Mouse (Mus musculus) C2C12 (cell line): ENCODE data around the gene Taf10. TPM values are rescaled to one million over a fixed set of nuclear protein-coding genes. Genes with fewer than 3 reads are reported as not detected.

Experiments
- H3K27me3 ChIP-seq: one replicate; pipeline ENCODE4 v1.6.1; 2011; ENCODE audit not compliant: control insufficient read depth, insufficient read depth, insufficient read length
- H3K36me3 ChIP-seq: one replicate; pipeline ENCODE4 v1.6.1; 2011; ENCODE audit not compliant: control insufficient read depth, insufficient read depth
- H3K4me3 ChIP-seq: one replicate; pipeline ENCODE4 v1.5.1; 2011; ENCODE audit warnings: mild to moderate bottlenecking, control low read depth; ENCODE audit not compliant: poor library complexity, insufficient read depth, severe bottlenecking
- H3K79me2 ChIP-seq: one replicate; pipeline ENCODE4 v1.6.1; 2011; ENCODE audit not compliant: control insufficient read depth, insufficient read depth
- H3K79me3 ChIP-seq: one replicate; pipeline ENCODE4 v1.6.1; 2011; ENCODE audit warnings: low read depth, control low read depth
- H3ac ChIP-seq: one replicate; pipeline ENCODE3; 2011; ENCODE audit warnings: low read depth; ENCODE audit not compliant: control insufficient read depth, insufficient read length
- CEBPB ChIP-seq: IDR thresholded peaks from one replicate; pipeline ENCODE4 v1.6.1; 2011; ENCODE audit warnings: low read depth, mild to moderate bottlenecking, control low read depth, moderate library complexity
- CTCF ChIP-seq: IDR thresholded peaks from one replicate; pipeline ENCODE4 v1.5.1; 2011; ENCODE audit not compliant: control insufficient read depth, insufficient read depth, insufficient read length
- FOSL1 ChIP-seq: IDR thresholded peaks from one replicate; pipeline ENCODE4 v1.8.0; 2011; ENCODE audit warnings: mild to moderate bottlenecking, low read length; ENCODE audit not compliant: poor library complexity, insufficient read depth, severe bottlenecking
- MAX ChIP-seq: IDR thresholded peaks from one replicate; pipeline ENCODE4 v1.6.1; 2011; ENCODE audit warnings: mild to moderate bottlenecking, control low read depth
- MYOD1 ChIP-seq: IDR thresholded peaks from one replicate; pipeline ENCODE4 v1.6.1; 2011; ENCODE audit warnings: low read depth; ENCODE audit not compliant: control insufficient read depth, insufficient read length
- MYOG ChIP-seq: IDR thresholded peaks from one replicate; pipeline ENCODE4 v1.6.1; 2011; ENCODE audit not compliant: control insufficient read depth, insufficient read length; ENCODE audit errors: extremely low read depth
- USF1 ChIP-seq: IDR thresholded peaks from one replicate; pipeline ENCODE4 v1.6.1; 2011; ENCODE audit warnings: low read depth, mild to moderate bottlenecking, control low read depth, moderate library complexity
- polyA plus RNA-seq: library from polyadenylated mRNA; unstranded; fragments of >200 nt; fragmentation: generic; extraction: Trizol; gene quantifications from one replicate; pipeline ENCODE4 v1.2.1, GENCODE M21; 2012; ENCODE audit warnings: missing spikeins

The Taf10 gene
- polyA plus RNA-seq, 1 experiment = 327 TPM

GRCm38 (mm10) chr7:105784556-105784955 lies 40.4 kb upstream of the Taf10 start:
- no peaks in the 10 kb centered on the region for H3K79me2 ChIP-seq
- H3K36me3 ChIP-seq = no peaks in the 10 kb centered on the region
- TF ChIP-seq FOSL1 (no peak), MYOD1 (no peak), MYOG (no peak), CEBPB (no peak), MAX (no peak)
- H3K27me3 ChIP-seq = peaks cover 6% of the 10 kb centered on the region
- H3ac ChIP-seq = no peak overlapping the region
- H3K79me3 ChIP-seq = no peaks in the 10 kb centered on the region
- H3K4me3 ChIP-seq = no peak overlapping the region

DNA sequence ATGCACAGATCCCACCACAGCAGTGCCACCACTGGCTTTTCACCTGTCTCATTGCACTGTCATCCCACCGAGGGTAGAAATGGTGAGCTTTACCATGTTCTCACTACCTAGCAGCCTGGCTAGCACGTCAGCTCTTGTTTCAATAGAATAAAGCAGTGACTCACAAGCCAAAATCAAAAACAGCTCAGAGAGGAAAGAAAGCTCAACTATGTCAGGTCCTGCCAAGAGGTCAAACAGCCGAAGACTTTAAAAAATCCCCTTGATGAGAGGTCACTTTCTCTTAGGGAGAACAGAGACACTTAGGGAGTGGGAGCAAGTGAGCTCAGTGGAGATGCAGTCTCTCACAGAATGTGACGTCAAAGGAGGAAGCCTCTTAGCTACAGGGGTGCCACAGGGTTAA lies 39.7 kb upstream of the Taf10 start:
- no peaks in the 10 kb centered on the region for H3K79me3 ChIP-seq
- TF ChIP-seq MYOG (no peak), CTCF (no peak), FOSL1 (no peak), MYOD1 (no peak), MAX (no peak), USF1 (no peak), CEBPB (no peak)
- H3K36me3 ChIP-seq = no peaks in the 10 kb centered on the region
- no peak overlapping the region for H3K4me3 ChIP-seq
- peaks cover 6% of the 10 kb centered on the region for H3K27me3 ChIP-seq
- no peaks in the 10 kb centered on the region for H3K79me2 ChIP-seq
- H3ac ChIP-seq = no peak overlapping the region

DNA sequence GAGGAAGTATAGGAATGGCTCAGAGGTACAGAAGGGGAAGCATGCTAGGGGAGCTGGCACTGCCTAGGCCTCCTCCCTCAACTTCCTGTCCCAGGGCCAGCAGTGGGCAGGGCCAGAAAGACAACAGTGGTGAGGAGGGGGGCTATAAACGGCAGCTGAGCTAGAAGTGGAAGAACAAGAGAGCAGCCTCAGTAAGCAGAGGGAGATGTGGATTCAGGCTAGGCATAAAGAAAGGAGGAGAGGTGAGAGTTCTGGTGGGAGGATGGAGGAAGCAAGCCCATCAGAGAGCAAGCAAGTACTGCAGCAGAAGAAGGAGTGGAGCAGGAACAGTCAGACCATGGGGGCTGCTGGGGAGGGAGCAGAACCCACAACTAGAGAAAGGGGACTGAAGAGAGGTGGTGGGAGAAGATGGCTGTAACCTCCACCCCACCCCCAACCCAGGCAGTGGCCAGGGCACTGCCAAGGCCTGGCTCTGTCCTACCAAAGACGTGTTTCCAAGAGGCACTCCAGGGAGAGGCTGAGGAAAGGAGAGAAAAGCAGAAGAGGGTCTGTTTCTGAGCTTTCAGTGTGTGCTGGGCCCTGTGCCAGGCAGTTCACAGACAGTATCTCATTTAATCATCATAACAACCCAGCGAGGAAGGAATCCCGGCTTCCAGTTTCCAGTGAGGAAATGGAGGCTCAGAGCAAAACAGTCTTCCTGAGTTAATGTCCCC lies 34.5 kb upstream of the Taf10 start:
- no peak overlapping the region for H3K4me3 ChIP-seq
- TF ChIP-seq MYOD1 (no peak), MAX (no peak), CEBPB (no peak), USF1 (no peak)

GRCm38 (mm10) chr7:105777797-105778552 lies 33.8 kb upstream of the Taf10 start:
- Histone ChIP-seq H3K27me3 (peaks cover 3% of the 10 kb centered on the region), H3ac (peak overlapping the region; percentile 4), H3K4me3 (no peak overlapping the region), H3K36me3 (no peaks in the 10 kb centered on the region), H3K79me3 (no peaks in the 10 kb centered on the region), H3K79me2 (no peaks in the 10 kb centered on the region)
- TF ChIP-seq MAX (peak; percentile 94), MYOG (no peak), MYOD1 (peak; percentile 91), CTCF (no peak)

More for the DNA sequence above, 34.5 kb upstream of the Taf10 start:
- Histone ChIP-seq H3K36me3 (no peaks in the 10 kb centered on the region), H3K79me3 (no peaks in the 10 kb centered on the region), H3ac (no peak overlapping the region), H3K27me3 (peaks cover 3% of the 10 kb centered on the region), H3K79me2 (no peaks in the 10 kb centered on the region)

DNA sequence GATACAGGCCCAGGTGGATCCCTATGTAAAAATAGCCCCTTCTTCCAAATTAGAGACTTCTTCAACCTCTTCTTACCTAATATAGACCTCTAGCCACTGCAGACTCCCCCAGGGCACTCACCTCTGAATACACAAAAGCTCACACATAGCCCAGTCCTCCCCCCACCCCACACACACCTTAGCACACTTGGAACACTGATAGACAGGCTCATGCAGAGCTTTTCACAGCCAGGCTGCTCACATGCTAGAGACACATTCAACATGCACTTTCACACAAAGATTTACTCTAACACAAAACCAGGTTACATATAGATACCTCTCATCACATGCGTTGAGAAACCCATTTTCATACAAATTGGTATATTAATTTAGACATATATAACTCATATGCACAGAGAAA lies 33.2 kb upstream of the Taf10 start:
- TF ChIP-seq CTCF = no peak
- no peak for TF ChIP-seq MYOG
- TF ChIP-seq MAX = no peak
- TF ChIP-seq USF1 = no peak
- no peak for TF ChIP-seq FOSL1
- TF ChIP-seq MYOD1 = no peak
- TF ChIP-seq CEBPB = no peak
- Histone ChIP-seq H3K27me3 (peaks cover 3% of the 10 kb centered on the region), H3K79me2 (no peaks in the 10 kb centered on the region), H3ac (no peak overlapping the region), H3K79me3 (no peaks in the 10 kb centered on the region), H3K4me3 (no peak overlapping the region), H3K36me3 (no peaks in the 10 kb centered on the region)

DNA sequence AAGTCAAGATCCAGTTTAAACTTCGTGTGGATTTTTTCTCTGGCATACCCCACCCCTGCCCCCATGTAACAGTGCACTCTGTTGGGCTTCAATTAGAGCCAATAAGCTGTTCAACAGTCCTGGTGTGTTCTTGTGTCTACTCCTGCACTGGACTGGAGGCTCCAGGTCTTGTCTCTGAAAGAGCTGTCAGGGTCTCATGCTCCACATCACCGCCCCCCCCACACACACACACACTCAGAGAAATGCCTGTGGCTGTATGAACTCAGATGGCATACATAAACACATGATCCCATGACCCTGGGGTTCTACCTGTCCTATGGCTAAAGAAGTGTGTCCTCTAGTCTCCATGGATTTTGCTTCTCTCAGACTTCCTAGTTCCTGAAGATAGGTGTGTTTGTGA lies 31.9 kb upstream of the Taf10 start:
- Histone ChIP-seq H3ac (no peak overlapping the region), H3K79me3 (no peaks in the 10 kb centered on the region), H3K27me3 (peaks cover 3% of the 10 kb centered on the region), H3K4me3 (no peak overlapping the region), H3K79me2 (no peaks in the 10 kb centered on the region), H3K36me3 (no peaks in the 10 kb centered on the region)
- TF ChIP-seq CTCF (no peak), CEBPB (no peak), FOSL1 (no peak), MYOG (no peak), MAX (no peak), MYOD1 (no peak), USF1 (no peak)
